Mouse (Mus musculus) MEL (cell line): Measurements from ENCODE around the gene Fbxo41. TPM values are rescaled to one million over a fixed set of nuclear protein-coding genes. Genes with fewer than 3 reads are reported as not detected.

Source experiments
- DNase-seq: peaks from one replicate; pipeline ENCODE4 v3.0.0; 2011; ENCODE audit warnings: low read depth, low spot score
- H3K27ac ChIP-seq: 2 replicates; pipeline ENCODE4 v1.5.1; 2012; ENCODE audit warnings: low read depth, mild to moderate bottlenecking, control low read depth, low read length, moderate library complexity; ENCODE audit not compliant: control insufficient read depth
- H3K27me3 ChIP-seq, 2 experiments: fragments of 150-350 bp in 1 of 2; sonication (generic) in 1 of 2; 2 replicates each; pipeline ENCODE4 v1.6.1; 2012; ENCODE audit warnings: low read length in 2 of 2, mild to moderate bottlenecking in 2 of 2, improper control_type of control experiment in 1 of 2, moderate library complexity in 1 of 2; ENCODE audit not compliant: insufficient read depth in 2 of 2, control insufficient read depth in 1 of 2
- H3K36me3 ChIP-seq, 2 experiments: 2 replicates each; pipeline ENCODE4 v1.6.1; 2012 to 2014; ENCODE audit warnings: low read length in 2 of 2, improper control_type of control experiment in 1 of 2, inconsistent platforms in 1 of 2, mild to moderate bottlenecking in 1 of 2; ENCODE audit not compliant: insufficient read depth in 2 of 2, control insufficient read depth in 1 of 2
- H3K4me1 ChIP-seq, 2 experiments: fragments of 150-350 bp in 1 of 2; sonication (generic) in 1 of 2; 2 replicates each; pipeline ENCODE4 v1.6.1; 2012; ENCODE audit warnings: low read length in 2 of 2, improper control_type of control experiment in 1 of 2, mild to moderate bottlenecking in 1 of 2; ENCODE audit not compliant: insufficient read depth in 2 of 2, control insufficient read depth in 1 of 2
- H3K4me3 ChIP-seq, 2 experiments: fragments of 150-350 bp in 1 of 2; sonication (generic) in 1 of 2; 2 replicates each; pipeline ENCODE4 v1.5.1; 2012; ENCODE audit warnings: low read depth in 2 of 2, low read length in 2 of 2, mild to moderate bottlenecking in 2 of 2, moderate library complexity in 2 of 2, control low read depth in 1 of 2, improper control_type of control experiment in 1 of 2; ENCODE audit not compliant: control insufficient read depth in 1 of 2, insufficient read depth in 1 of 2
- H3K79me2 ChIP-seq: 2 replicates; pipeline ENCODE4 v1.6.1; 2012; ENCODE audit warnings: mild to moderate bottlenecking, low read length, moderate library complexity; ENCODE audit not compliant: control insufficient read depth, poor library complexity, insufficient read depth
- H3K9ac ChIP-seq: 2 replicates; pipeline ENCODE4 v1.6.1; 2012; ENCODE audit warnings: low read depth, mild to moderate bottlenecking, control low read depth, low read length, moderate library complexity; ENCODE audit not compliant: control insufficient read depth, poor library complexity, severe bottlenecking
- H3K9me3 ChIP-seq: fragments of 150-350 bp; sonication (generic); replicated peaks from 2 replicates; pipeline ENCODE4 v1.6.1; 2012; ENCODE audit warnings: mild to moderate bottlenecking, low read length, improper control_type of control experiment, moderate library complexity; ENCODE audit not compliant: insufficient read depth
- CHD1 ChIP-seq: IDR thresholded peaks from 2 replicates; pipeline ENCODE4 v1.6.1; 2012; ENCODE audit warnings: low read depth, mild to moderate bottlenecking, inconsistent platforms, low read length, improper control_type of control experiment
- CHD2 ChIP-seq: IDR thresholded peaks from 2 replicates; pipeline ENCODE4 v1.6.1; 2011; ENCODE audit warnings: low read length, improper control_type of control experiment
- ELF1 ChIP-seq: IDR thresholded peaks from 2 replicates; pipeline ENCODE4 v1.6.1; 2014; ENCODE audit warnings: low read depth, mild to moderate bottlenecking, inconsistent platforms, low read length, improper control_type of control experiment, moderate library complexity
- EP300 ChIP-seq, 2 experiments: IDR thresholded peaks; 2 replicates each; pipeline ENCODE4 v1.6.1; 2011; ENCODE audit warnings: improper control_type of control experiment in 2 of 2, low read length in 2 of 2, low read depth in 1 of 2, mild to moderate bottlenecking in 1 of 2
- ETS1 ChIP-seq: IDR thresholded peaks from 2 replicates; pipeline ENCODE4 v1.6.1; 2012; ENCODE audit warnings: low read depth, mild to moderate bottlenecking, inconsistent platforms, low read length, improper control_type of control experiment, moderate library complexity
- GABPA ChIP-seq: IDR thresholded peaks from 2 replicates; pipeline ENCODE4 v1.6.1; 2012; ENCODE audit warnings: low read depth, mild to moderate bottlenecking, inconsistent platforms, low read length, improper control_type of control experiment, moderate library complexity
- GATA1 ChIP-seq: IDR thresholded peaks from 2 replicates; pipeline ENCODE4 v1.6.1; 2011; ENCODE audit warnings: low read depth, low read length, improper control_type of control experiment
- HCFC1 ChIP-seq: IDR thresholded peaks from 2 replicates; pipeline ENCODE4 v1.6.1; 2012; ENCODE audit warnings: low read depth, mild to moderate bottlenecking, inconsistent platforms, low read length, improper control_type of control experiment, moderate library complexity
- JUND ChIP-seq: IDR thresholded peaks from 2 replicates; pipeline ENCODE4 v1.6.1; 2011; ENCODE audit warnings: low read depth, mild to moderate bottlenecking, improper control_type of control experiment, low read length
- MAX ChIP-seq: IDR thresholded peaks from 2 replicates; pipeline ENCODE4 v1.6.1; 2011; ENCODE audit warnings: low read length, improper control_type of control experiment
- MEF2A ChIP-seq: IDR thresholded peaks from 2 replicates; pipeline ENCODE4 v1.6.1; 2014; ENCODE audit warnings: low read depth, mild to moderate bottlenecking, inconsistent platforms, low read length, improper control_type of control experiment; ENCODE audit not compliant: poor library complexity, insufficient replicate concordance, severe bottlenecking; ENCODE audit errors: extremely low read depth
- MXI1 ChIP-seq: IDR thresholded peaks from 2 replicates; pipeline ENCODE4 v1.6.1; 2011; ENCODE audit warnings: mild to moderate bottlenecking, low read depth, low read length, improper control_type of control experiment
- MYB ChIP-seq: IDR thresholded peaks from 2 replicates; pipeline ENCODE4 v1.6.1; 2011; ENCODE audit warnings: mild to moderate bottlenecking, low read depth, low read length, improper control_type of control experiment
- NELFE ChIP-seq: IDR thresholded peaks from 2 replicates; pipeline ENCODE4 v1.6.1; 2011; ENCODE audit warnings: low read depth, low read length, improper control_type of control experiment
- POLR2AphosphoS2 ChIP-seq: IDR thresholded peaks from 2 replicates; pipeline ENCODE4 v1.6.1; 2011; ENCODE audit warnings: low read length, improper control_type of control experiment
- POLR2AphosphoS5 ChIP-seq: IDR thresholded peaks from 2 replicates; pipeline ENCODE4 v1.6.1; 2012; ENCODE audit warnings: low read depth, borderline replicate concordance, mild to moderate bottlenecking, inconsistent platforms, low read length, moderate library complexity, mixed read lengths
- RAD21 ChIP-seq: IDR thresholded peaks from 2 replicates; pipeline ENCODE4 v1.6.1; 2011; ENCODE audit warnings: mild to moderate bottlenecking, low read depth, low read length, improper control_type of control experiment
- SMC3 ChIP-seq: IDR thresholded peaks from 2 replicates; pipeline ENCODE4 v1.6.1; 2011; ENCODE audit warnings: low read depth, low read length, improper control_type of control experiment
- TAL1 ChIP-seq: IDR thresholded peaks from 2 replicates; pipeline ENCODE4 v1.6.1; 2012; ENCODE audit warnings: mild to moderate bottlenecking, inconsistent platforms, low read length, moderate library complexity, mixed read lengths
- TBP ChIP-seq: IDR thresholded peaks from 2 replicates; pipeline ENCODE4 v1.8.0; 2011; ENCODE audit warnings: low read depth, low read length, improper control_type of control experiment
- TCF12 ChIP-seq: IDR thresholded peaks from 2 replicates; pipeline ENCODE4 v1.6.1; 2014; ENCODE audit warnings: low read depth, mild to moderate bottlenecking, inconsistent platforms, low read length, improper control_type of control experiment, moderate library complexity
- UBTF ChIP-seq: IDR thresholded peaks from 2 replicates; pipeline ENCODE4 v1.6.1; 2012; ENCODE audit warnings: low read depth, mild to moderate bottlenecking, inconsistent platforms, low read length, improper control_type of control experiment, moderate library complexity, borderline replicate concordance; ENCODE audit not compliant: insufficient read depth
- polyA plus RNA-seq, 2 experiments: library from polyadenylated mRNA; stranded (reverse) in 1 of 2; unstranded in 1 of 2; fragments of >175 nt in 1 of 2; fragments of >200 nt in 1 of 2; gene quantifications; 2 replicates each; pipeline versions ENCODE4 v1.2.1 to v1.2.4; 2012; ENCODE audit warnings: low replicate concordance in 2 of 2, low read depth in 1 of 2; ENCODE audit not compliant: insufficient read length in 2 of 2, insufficient read depth in 1 of 2, missing spikeins in 1 of 2
- total RNA-seq: library from RNA; depleted of rRNA; stranded (reverse); fragments of 300-350 nt; gene quantifications from 2 replicates; pipeline ENCODE4 v1.2.3, GENCODE M21; 2012

Fbxo41 gene
- total and polyA plus RNA-seq, 3 experiments: 0.01 to 0.04 TPM; not detected in 1

DNA sequence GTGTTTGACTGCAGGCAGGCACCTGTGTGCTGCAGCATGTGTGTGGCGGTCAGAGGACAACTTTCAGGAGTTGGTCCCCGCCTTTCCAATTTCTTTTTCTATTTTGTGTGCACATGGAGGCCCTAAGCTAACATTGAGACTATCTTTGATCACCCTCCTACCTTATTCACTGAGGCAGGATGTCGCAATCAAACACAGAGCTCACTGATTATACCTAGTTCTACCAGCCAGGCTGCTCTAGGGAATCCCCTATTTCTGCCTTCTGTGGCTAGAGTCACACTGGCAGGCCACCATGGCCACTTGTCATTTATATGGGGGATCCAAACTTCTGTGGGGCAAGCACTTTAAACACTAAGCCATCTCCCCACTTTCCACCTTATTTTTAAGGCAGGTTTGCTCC lies 13.1 kb downstream of the Fbxo41 start:
- H3K4me3 ChIP-seq: no peak overlapping the region
- TF ChIP-seq TBP: no peak
- no peak for TF ChIP-seq ELF1
- no peak for TF ChIP-seq UBTF
- TF ChIP-seq MYB: no peak
- no peak for TF ChIP-seq GATA1
- TF ChIP-seq POLR2AphosphoS5: no peak
- no peak for TF ChIP-seq MEF2A
- TF ChIP-seq NELFE: no peak
- TF ChIP-seq SMC3: no peak
- no peak for TF ChIP-seq MXI1
- TF ChIP-seq HCFC1: no peak
- TF ChIP-seq CHD2: no peak
- TF ChIP-seq RAD21: no peak
- no peak for TF ChIP-seq CHD1
- no peak for TF ChIP-seq MAX
- TF ChIP-seq ETS1: no peak
- TF ChIP-seq TCF12: no peak
- TF ChIP-seq TAL1: no peak
- TF ChIP-seq GABPA: no peak
- H3K9me3 ChIP-seq: no peaks in the 10 kb centered on the region
- no peak overlapping the region for H3K27ac ChIP-seq
- H3K79me2 ChIP-seq: no peaks in the 10 kb centered on the region
- no peaks in the 10 kb centered on the region for H3K4me1 ChIP-seq
- DNase-seq: no peak
- peaks cover 0 to 3% of the 10 kb centered on the region in 2 experiments; a peak in 3 of 4 replicates for H3K27me3 ChIP-seq
- no peak overlapping the region for H3K9ac ChIP-seq
- no peaks in the 10 kb centered on the region for H3K36me3 ChIP-seq

DNA sequence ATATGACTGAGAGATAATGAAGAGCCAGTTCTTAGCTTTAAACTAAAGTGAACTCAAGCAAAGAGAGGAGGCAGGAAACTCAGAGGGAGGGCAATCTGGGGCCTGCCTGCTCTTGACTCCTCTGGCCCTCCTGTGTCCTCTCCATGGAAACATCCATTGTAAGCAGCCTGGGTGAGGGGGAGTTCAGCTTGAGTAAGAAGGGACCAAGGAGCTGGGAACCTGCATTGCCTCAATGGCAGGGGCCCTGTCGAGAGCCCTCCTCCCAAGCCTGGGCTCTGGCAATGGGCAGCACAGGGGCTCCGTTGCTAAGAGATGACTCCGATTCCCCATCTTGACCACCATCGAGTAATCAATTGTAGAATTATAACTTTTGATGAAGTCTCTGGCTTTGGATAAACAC lies 14.3 kb downstream of the Fbxo41 start:
- H3K36me3 ChIP-seq: no peaks in the 10 kb centered on the region

More for the DNA sequence above, 14.3 kb downstream of the Fbxo41 start:
- no peaks in the 10 kb centered on the region for H3K9me3 ChIP-seq
- H3K4me3 ChIP-seq: no peak overlapping the region
- TF ChIP-seq POLR2AphosphoS5: no peak
- TF ChIP-seq GABPA: no peak
- no peak for TF ChIP-seq JUND
- TF ChIP-seq POLR2AphosphoS2: no peak
- no peak for TF ChIP-seq EP300 (IDR thresholded peaks at IDR 0.05; ENCODE audit: low read depth in 1 of 2, low read length in 2 of 2)
- no peak for TF ChIP-seq TCF12
- no peak for TF ChIP-seq MXI1
- TF ChIP-seq, all 39 proteins: peak for 0
- H3K27ac ChIP-seq: no peak overlapping the region
- H3K9ac ChIP-seq: no peak overlapping the region
- DNase-seq: no peak
- H3K79me2 ChIP-seq: no peaks in the 10 kb centered on the region
- no peaks in the 10 kb centered on the region; a peak in 2 of 4 replicates for H3K27me3 ChIP-seq
- no peaks in the 10 kb centered on the region for H3K4me1 ChIP-seq
